Mouse (Mus musculus) midbrain, embryonic 11.5 days (tissue): ENCODE results near the gene Angptl8. TPM values are rescaled to one million over a fixed set of nuclear protein-coding genes. Genes with fewer than 3 reads are reported as not detected.

Experiments used
- microRNA-seq: library from miRNA; unstranded; fragments of <30 nt; microRNA quantifications from one replicate; pipeline ENCODE4, GENCODE M21; 2017
- polyA plus RNA-seq: library from polyadenylated mRNA; unstranded; fragments of >200 nt; fragmentation: Nextera tagmentation; extraction: Ambion mirVana; gene quantifications from 2 replicates; pipeline ENCODE4 v1.2.1, GENCODE M21; 2014

Gene Angptl8
- polyA plus RNA-seq, 1 experiment from 2014 or later = 0.22 TPM

Small RNA genes lying within 50 kb of the gene (microRNA-seq; reads per million reads assigned to microRNA genes)
- 8.5 reads per million, percentile 28 among the genes with 10 or more reads in this experiment for gene Mir7083

Other genes starting within 250 kb of the Angptl8 start
- 57.9 and 59.9 TPM in 2 replicates for gene Timm29, start 242.8 kb upstream of the Angptl8 start, polyA plus RNA-seq
- gene Yipf2, start 242.7 kb upstream of the Angptl8 start, polyA plus RNA-seq = 14.8 and 15.1 TPM in 2 replicates
- gene Smarca4, start 219.3 kb upstream of the Angptl8 start, polyA plus RNA-seq = 126 and 136 TPM in 2 replicates
- gene Ldlr, start 112.0 kb upstream of the Angptl8 start, polyA plus RNA-seq = 18.9 and 22.1 TPM in 2 replicates
- gene Spc24, start 75.2 kb upstream of the Angptl8 start, polyA plus RNA-seq = 91.3 and 115 TPM in 2 replicates
- gene Kank2, start 36.8 kb upstream of the Angptl8 start, polyA plus RNA-seq = 3.5 and 3.9 TPM in 2 replicates
- gene Dock6, start 17.1 kb downstream of the Angptl8 start, polyA plus RNA-seq = 15.1 and 15.9 TPM in 2 replicates
- gene Rab3d, start 82.7 kb downstream of the Angptl8 start, polyA plus RNA-seq = 7.8 and 9.1 TPM in 2 replicates
- gene Ccdc159, start 92.0 kb downstream of the Angptl8 start, polyA plus RNA-seq = 2.4 and 3.4 TPM in 2 replicates
- 30.6 and 35.7 TPM in 2 replicates for gene Tmem205, start 92.0 kb downstream of the Angptl8 start, polyA plus RNA-seq
- 19.1 and 22.2 TPM in 2 replicates for gene Plppr2, start 101.5 kb downstream of the Angptl8 start, polyA plus RNA-seq
- 20.3 and 22.3 TPM in 2 replicates for gene Swsap1, start 120.2 kb downstream of the Angptl8 start, polyA plus RNA-seq
- 3.4 and 5.2 TPM in 2 replicates for gene Epor, start 128.0 kb downstream of the Angptl8 start, polyA plus RNA-seq
- gene Rgl3, start 153.9 kb downstream of the Angptl8 start, polyA plus RNA-seq = 0.97 and 2.2 TPM in 2 replicates
- gene Ccdc151, start 167.1 kb downstream of the Angptl8 start, polyA plus RNA-seq = 4.7 and 6.3 TPM in 2 replicates
- 85.5 and 86.9 TPM in 2 replicates for gene Prkcsh, start 167.3 kb downstream of the Angptl8 start, polyA plus RNA-seq
- gene Elavl3, start 216.5 kb downstream of the Angptl8 start, polyA plus RNA-seq = 49.8 and 53.9 TPM in 2 replicates
- not detected in 2 replicates for gene Gm49318, start 235.7 kb downstream of the Angptl8 start, polyA plus RNA-seq
- gene Zfp653, start 235.9 kb downstream of the Angptl8 start, polyA plus RNA-seq = 7.6 and 7.9 TPM in 2 replicates
- gene Ecsit, start 249.9 kb downstream of the Angptl8 start, polyA plus RNA-seq = 31.2 and 31.5 TPM in 2 replicates